Mouse (Mus musculus): Measurements from ENCODE around the gene Dpep2nb.
A peak's percentile ranks its signal among the peaks of the same experiment; 100 is the strongest.
"Not testable (repeated sequence)": the region's sequence is repeated elsewhere in the genome, so short reads cannot be mapped to it uniquely, and the experiment has no call there.

Dpep2nb gene

GRCm38 (mm10) chr8:106005875-106006274 is at the start of gene Dpep2nb:
Gene Dpep2nb (minus strand): TSS chr8:106005975.
- no peak for DNase-seq

DNA sequence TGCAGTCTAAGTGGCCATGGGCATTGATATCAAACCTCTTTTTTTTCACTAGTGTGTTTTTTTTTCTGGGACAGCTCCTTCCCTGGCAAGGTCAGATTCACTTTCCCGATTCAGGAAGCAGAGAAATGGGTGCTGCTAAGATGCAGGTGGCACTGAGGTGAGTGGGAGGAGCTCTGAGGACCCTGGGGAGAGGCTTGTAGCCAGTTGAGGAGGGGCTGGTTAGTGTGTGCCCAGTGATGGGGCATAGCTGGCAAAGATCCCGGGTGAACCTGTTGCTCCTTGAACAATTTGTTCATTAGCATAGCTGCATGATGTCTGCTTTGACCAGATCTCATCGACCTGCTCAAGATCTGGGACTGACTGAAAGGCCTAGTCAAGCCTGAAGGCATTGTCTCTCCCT is 49.3 kb upstream of the Dpep2nb start:
- DNase-seq: peak; percentile 73 to 77

DNA sequence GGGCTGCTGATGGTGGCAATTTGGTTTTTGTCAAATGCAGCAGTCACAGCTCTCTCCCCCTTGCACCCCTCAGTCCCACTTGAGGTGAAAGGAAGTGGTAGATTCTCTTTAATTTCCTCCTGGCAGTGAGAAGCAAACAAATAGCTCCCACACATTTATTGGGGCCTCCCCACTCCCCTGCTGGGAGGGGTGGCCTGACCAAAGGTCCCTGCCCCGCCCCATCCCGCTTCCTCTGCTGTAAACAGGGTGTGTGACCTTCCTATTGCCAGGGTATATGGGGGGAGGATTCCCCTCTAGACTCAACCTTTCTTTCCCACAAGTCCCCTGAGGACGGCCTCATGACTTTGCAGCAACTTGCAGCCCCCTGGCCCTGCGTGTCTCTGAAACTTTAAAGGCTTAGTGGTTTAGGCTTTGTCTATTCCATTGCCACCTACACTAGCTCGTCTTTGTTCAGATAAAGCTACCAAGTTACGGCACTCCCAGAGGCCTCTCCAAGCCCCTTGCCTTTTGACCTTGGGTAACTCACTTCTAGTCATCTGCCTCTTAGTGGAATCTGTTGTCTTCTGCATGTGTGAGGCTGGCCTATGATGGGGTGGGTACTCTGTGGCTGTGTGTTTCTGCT is 48.5 kb upstream of the Dpep2nb start:
- no peak for DNase-seq

DNA sequence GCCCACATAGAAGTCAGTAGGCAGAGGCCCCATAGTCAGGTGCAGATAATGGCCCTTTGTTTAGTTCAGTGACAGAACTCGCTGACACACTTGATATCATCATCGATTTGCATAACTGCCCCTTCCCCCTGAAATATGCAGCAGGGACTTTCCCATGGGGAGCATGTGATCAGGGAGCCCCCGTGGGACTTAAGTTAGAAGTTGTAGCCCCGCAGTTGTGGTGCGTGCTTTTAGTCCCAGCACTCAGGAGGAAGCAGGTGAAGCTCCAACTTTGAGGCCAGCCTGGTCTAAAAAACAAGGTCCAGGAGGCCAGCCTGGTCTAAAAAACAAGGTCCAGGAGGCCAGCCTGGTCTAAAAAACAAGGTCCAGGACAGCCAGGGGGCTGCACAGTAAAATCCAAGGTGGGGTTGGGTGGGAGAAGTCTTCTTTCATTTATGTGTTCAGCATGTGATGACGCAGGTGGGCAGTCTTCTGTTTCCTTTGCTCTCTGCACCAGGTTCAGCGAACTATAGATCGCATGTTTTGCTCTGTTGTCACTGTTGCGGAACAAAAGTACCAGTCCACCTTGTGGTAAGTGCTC is 46.8 kb upstream of the Dpep2nb start:
- DNase-seq: no peak

DNA sequence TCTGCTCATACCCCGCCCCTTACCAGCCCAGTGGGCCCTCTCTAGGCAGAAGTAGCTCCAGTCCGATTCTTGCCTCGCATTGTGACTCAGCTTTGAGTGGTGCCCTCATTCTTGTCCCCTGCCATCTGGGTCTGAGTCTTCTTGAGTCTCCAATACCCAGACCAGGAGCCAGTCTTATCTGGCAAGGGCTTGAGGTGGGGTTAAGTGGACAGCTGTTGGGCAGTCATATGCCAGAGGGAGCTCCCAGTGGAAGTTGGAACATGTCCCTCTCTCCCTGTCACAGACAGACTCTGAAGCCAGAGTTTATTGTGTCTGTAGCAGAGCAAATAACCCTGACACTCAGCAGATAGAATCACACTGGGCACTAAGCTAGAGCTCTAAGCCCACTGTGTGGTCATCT is 45.3 kb upstream of the Dpep2nb start:
- peak; percentile 18 to 25 for DNase-seq

DNA sequence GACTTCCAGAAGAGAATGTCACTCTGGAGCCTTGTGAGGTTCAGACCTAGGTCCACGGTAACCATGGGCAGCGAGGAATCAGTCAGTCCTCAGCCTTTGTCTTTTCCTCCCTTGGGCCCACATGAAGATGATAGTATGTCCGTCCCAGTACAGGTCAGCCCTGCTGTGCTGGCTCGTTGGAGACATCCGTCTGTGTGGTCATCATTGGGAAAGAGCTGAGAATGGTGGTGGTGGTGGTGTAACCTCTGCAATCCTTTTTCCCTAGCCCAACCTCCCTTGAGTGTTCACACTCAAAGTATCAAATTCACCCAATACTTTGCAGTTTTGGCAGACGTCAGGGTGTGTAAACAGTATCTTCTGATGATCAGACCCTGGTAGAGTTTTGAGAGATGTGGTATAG is 44.1 kb upstream of the Dpep2nb start:
- no peak for DNase-seq

DNA sequence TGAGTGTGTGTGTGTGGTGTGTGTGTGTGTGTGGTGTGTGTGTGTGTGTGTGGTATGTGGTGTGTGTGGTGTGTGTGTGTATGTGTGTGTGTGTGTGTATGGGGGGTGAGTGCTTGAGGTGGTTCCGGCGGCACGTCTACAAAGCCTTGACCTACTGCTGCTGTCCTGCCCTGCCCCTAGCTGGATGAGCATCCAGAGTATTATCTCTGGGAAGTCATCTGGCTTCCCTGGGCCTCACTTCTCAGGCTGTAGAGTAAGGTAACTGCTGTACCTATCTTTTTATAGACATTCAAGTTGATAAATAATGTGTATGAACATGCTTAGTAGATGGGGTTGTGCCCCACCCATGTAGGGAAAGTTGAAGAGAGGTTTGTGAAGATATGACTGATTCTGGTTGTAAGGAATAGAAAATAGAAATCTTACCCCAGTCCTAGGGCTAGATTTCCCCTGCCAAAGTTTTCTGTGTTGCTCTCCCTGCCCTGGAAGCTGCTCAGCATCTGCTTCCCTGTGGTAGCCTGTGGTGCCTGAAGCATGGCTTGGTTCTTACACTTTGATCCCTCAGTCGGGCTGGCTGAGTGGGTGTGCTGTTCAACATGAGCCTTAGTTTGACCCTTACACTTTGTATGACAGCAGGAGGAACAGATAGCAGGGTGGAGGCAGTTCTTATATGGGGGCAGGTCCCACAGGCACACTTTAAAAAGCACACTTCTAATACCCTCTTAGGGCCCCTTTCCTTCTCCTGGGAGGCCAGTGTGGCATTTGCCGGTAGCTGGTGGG is 42.3 kb upstream of the Dpep2nb start:
- no peak for DNase-seq

- DNase-seq: no peak
Observed at GRCm38 (mm10) chr8:106046872-106047559, 41.2 kb upstream of the Dpep2nb start.

- DNase-seq: no peak
Observed at GRCm38 (mm10) chr8:106044151-106044550, 38.4 kb upstream of the Dpep2nb start.

DNA sequence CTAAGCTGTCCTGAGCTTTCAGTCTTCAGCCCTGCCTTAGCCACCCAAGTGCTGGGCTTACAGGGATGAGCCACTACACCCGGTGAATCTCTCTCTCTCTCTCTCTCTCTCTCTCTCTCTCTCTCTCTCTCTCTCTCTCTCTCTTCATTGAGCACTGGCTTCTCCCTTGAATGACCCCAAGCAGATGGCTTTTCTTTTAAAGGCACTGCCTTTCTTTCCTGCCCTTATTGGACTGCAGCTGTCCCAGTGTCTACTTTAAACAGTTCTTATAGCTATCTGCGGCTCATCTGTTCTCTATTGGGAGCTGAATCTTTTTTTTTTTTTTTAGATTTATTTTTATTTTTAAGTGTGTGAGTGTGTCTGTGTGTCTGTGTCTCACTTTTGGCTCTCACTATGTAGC is 37.3 kb upstream of the Dpep2nb start:
- no peak for DNase-seq

GRCm38 (mm10) chr8:106040218-106040617 is 34.4 kb upstream of the Dpep2nb start:
- no peak for DNase-seq

DNA sequence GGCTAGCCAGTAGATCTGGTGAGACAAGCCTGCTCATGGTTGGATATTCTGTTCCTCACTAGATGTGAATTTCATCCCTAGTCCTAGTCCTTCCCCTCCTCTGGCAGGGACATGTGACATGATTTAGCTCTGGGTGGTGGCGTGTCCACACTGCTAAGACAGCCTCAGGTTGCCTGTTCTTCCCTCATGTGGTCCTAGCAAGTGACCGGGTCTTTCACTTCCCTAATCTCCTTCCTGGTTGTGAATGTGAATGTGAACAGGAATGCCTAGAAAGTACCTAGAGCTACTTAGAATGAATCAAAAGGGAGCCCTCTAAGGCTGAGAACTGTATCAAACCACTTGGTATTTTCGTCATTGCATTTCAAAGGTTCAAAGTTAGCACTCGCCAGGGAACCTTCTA is 33.8 kb upstream of the Dpep2nb start:
- DNase-seq: no peak

DNA sequence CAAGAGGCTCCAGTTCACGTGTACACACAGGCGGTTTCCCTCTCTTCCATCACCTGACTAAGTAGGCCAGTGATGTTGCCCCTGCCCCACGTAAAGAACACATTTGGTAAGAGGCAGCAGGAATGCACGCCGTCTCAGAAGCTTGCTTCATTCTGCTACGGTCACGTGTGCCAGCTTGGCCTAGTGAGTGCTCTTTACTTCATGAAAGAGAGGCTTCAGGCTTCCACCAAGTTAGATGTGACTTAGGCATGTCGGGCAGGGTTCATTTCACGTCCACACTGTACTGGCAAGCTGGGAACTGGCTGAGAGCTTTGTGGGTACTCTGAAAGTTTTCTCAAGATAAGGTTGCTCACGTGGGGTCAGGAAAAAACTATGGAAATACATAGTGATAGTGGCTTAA is 32.9 kb upstream of the Dpep2nb start:
- no peak for DNase-seq

GRCm38 (mm10) chr8:106022483-106022882 is 16.7 kb upstream of the Dpep2nb start:
- DNase-seq: peak; percentile 91 to 95

DNA sequence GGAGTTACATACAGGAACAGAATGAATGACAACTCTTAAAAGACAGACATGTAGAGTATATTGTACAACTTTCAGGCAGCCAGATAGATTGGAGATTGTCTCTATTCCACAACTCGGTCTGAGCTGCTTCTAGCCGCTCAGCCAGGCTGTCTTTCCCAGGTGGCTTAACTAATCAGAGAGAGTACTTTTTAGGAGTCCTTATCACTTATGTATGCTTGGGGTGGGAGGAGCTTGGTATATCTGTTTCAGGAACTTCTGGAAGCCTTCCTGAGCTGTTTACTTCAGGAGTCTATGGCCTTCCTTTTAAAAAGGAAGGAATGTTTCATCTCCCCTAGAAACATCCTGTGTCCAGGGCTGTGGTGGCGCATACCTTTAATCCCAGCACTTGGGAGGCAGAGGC is 12.3 kb upstream of the Dpep2nb start:
- no peak for DNase-seq

GRCm38 (mm10) chr8:106017130-106017529 is 11.4 kb upstream of the Dpep2nb start:
- DNase-seq: no peak

DNA sequence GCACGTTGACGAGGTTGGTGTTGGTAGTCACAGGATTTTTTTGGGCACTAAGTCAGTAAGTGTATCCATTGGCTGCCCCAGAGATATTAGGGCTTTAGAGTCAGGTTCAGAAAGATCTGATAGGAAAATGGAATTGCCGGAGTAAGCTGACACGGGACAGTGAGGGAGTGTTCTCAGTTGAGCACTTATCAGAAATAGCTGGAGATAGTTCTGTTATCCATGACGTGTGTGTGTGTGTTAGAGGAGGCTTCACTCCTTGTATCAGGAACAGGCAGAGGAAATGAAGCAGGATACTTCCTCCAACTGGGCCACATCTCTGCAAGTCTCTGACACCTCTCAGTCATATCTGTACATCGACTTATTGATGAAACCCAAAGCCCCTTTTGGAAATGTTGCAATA is 10.5 kb upstream of the Dpep2nb start:
- DNase-seq: no peak

GRCm38 (mm10) chr8:106012203-106012602 is 6.4 kb upstream of the Dpep2nb start:
- not testable (repeated sequence) for DNase-seq

DNA sequence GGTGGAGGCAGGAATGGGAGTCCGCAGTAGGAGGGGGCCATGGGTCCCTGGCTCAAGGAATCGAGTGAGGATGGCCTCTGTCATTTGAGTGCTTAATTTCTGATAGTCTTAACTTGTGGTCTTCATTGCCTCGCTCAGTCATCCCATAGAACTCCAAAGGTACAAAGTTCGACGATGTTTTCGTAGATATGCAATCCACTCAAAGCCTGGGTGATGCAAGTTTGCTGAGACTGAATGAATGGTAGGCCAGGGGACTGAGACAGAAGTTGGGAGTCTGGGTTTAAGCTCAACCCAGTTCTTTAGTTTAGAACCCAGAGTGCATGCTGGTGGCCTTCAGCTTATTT is 5.8 kb upstream of the Dpep2nb start, which contains the start of gene Ddx28:
Gene Ddx28, minus strand, starts transcription at position 240 of the 344 bp plus-strand sequence.
- DNase-seq: no peak

DNA sequence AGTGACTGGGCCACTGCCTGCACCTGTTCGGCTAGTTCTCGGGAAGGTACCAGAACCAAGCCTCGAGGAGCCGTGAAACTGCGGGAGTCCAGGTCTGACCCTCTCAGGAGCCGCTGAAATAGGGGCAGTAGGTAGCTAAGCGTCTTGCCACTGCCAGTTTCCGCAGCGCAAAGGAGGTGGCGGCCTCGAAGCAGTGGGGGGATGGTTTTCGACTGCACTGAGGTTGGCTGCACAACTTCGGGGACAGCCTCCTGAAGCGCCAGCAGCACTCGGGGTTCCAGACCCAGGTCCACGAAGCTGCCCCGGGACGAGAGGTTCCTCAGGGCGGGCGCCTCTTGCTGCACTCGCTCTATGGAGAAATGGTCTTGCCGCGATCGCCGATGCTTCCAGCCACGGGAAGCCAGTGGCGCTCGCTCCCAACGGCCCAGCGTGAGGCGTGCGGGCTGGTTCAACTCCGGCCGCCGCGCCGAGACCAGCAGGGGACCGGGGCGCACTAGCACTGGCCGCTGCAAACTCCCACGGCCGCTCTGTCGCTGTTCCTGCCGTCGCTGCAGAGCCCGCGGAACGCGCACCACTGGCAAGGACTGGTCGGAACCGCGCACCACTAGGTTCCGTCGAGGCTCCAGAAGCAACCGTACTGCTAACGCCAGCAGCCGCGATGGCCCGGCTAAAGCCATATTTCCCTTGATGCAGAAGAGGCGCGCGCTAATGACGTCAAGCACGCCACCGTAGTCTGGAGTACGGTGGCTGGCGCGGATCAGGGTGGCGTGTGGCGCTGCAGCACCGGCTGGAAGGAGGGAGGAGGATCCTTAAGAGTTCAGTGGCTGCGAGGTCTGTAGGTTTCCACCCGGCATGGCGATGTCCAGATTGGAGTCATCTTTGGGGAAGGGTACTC is 5.2 kb upstream of the Dpep2nb start:
- peak; percentile 98 for DNase-seq

DNA sequence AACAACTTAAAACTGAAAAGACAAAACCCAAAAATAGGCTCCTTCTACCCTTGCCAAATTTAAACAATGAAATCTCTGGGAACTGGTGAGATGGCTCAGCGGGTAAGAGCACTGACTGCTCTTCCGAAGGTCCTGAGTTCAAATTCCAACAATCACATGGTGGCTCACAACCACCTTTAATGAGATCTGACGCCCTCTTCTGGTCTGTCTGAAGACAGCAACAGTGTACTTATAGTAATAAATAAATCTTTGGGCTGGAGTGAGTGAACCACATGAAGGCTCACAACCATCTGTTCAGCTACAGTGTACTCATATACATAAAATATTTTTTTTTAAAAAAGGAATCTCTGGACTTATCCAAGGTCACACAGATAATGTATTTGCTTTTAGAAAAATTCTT is 2.1 kb upstream of the Dpep2nb start:
- not testable (repeated sequence) for DNase-seq

- no peak for DNase-seq
Observed at GRCm38 (mm10) chr8:106007135-106007534, 1.4 kb upstream of the Dpep2nb start.

- DNase-seq: no peak
Observed at GRCm38 (mm10) chr8:106006413-106006812, 638 bp upstream of the Dpep2nb start.
